Mouse (Mus musculus): ENCODE results near the gene Ccnt1.

- TF ChIP-seq CTCF (IDR thresholded peaks at IDR 0.05; ENCODE audit: borderline replicate concordance, control insufficient read depth, extremely low read depth, insufficient read depth, low read length, poor library complexity): peak; percentile 87; the same call in 1 of the 2 replicates
- 0 out of 2 replicates have a peak, but pooled peaks have one; percentile 14 for TF ChIP-seq POLR2A (IDR thresholded peaks at IDR 0.05; ENCODE audit: control insufficient read depth, extremely low read depth, insufficient read depth, low read length, poor library complexity)
These were observed 60.0 kb downstream of the Ccnt1 start for GRCm38 (mm10) chr15:98510438-98511385.
